Mouse (Mus musculus) liver, postnatal 0 days (tissue): ENCODE data around the gene Pdzd8.

Experiments used
- CTCF ChIP-seq: sonication (generic); IDR thresholded peaks from 2 replicates; pipeline ENCODE4 v1.5.1; 2016; ENCODE audit warnings: antibody characterized with exemption, low read depth
- EP300 ChIP-seq: IDR thresholded peaks from 2 replicates; pipeline ENCODE4 v1.6.1; 2016; ENCODE audit warnings: antibody characterized with exemption, low read depth, mild to moderate bottlenecking

GRCm38 (mm10) chr19:59387178-59387577 is 41.6 kb upstream of the Pdzd8 start:
- TF ChIP-seq CTCF (peak; percentile 76), EP300 (no peak)
